Comparison of ENCODE assay signal across 9 mouse cellular contexts in the genomic region with DNA sequence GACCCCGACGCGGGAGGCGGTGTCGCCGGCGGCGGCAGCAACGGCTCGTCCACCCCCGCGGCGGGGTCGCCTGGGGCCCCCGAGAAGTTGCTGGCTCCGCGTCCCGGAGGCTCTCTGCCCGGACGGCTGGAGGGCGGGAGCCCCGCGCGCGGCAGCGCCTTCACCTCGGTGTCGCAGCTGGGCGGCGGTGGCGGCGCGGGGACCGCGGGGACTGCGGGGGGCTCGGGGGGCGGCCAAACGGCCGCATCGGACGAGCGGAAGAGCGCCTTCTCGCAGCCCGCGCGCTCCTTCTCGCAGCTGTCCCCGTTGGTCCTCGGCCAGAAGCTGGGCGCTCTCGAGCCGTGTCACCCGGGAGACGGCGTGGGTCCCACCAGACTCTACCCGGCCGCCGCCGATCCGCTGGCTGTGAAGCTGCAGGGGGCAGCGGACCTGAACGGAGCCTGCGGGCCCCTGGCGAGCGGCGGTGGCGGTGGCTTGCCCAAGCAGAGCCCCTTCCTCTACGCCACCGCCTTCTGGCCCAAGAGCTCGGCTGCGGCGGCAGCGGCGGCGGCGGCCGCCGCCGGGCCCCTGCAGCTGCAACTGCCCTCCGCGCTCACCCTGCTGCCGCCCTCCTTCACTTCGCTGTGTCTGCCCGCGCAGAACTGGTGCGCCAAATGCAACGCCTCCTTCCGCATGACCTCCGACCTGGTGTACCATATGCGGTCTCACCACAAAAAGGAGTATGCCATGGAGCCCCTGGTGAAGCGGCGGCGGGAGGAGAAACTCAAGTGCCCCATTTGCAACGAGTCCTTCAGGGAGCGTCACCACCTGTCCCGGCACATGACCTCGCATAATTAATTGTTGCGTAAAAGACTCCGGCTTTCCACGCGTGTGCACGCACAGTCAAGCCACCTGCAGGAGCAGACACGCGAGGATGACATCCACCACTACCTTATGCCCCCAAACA. TPM values are rescaled to one million over a fixed set of nuclear protein-coding genes. Genes with fewer than 3 reads are reported as not detected.
DNase-seq lines count a peak whose midpoint lies in the region; ATAC-seq and TF ChIP-seq lines count a peak whose summit lies in the region.
"Had no signal": no experiment of that assay in that cellular context is flagged by ENCODE, and none has a peak within 500 bp of the region (broad histone marks: within the 10 kb centered on the region; RNA-seq: fewer than 3 reads in every experiment).

No protein-coding gene starts in this region.

- peak overlapping the region; percentile 86 for H3K4me3 ChIP-seq in gastrocnemius, adult 2 months
- H3K4me3 ChIP-seq in liver, embryonic 15.5 days (replicated peaks): peak overlapping the region; percentile 48

- peak overlapping the region; percentile 73 for H3K4me2 ChIP-seq in liver, embryonic 15.5 days

- ATAC-seq in liver, embryonic 15.5 days (ENCODE audit: insufficient read depth): no peak

- H3K27me3 ChIP-seq in liver, embryonic 15.5 days: peaks cover 100% of the 10 kb centered on the region

- intact Hi-C loops in gastrocnemius, adult 2 months (cut with DNase I): loop anchor here (10.0 kb wide), 1 partner anchor 1061 kb away; no protein-coding TSS in a partner anchor

- DNase-seq in gastrocnemius, adult 2 months: peak; percentile 69
- no peak for DNase-seq in gastrocnemius, adult 18-20 months (ENCODE audit: low spot score)
- DNase-seq in CD4-positive helper T cell, adult 2 months (ENCODE audit: low read depth, low spot score): peak; percentile 25
- peak; percentile 69 for DNase-seq in embryo, embryonic 10 days (ENCODE audit: low spot score)
- peak; percentile 48 for DNase-seq in heart, postnatal 4 days
- DNase-seq in retina, embryonic 14.5 days (ENCODE audit: low spot score): peak; percentile 61
- no peak for DNase-seq in natural killer cell, adult 2 months (ENCODE audit: low spot score in 2 of 2)

- H3K4me1 ChIP-seq in liver, embryonic 15.5 days (replicated peaks): peaks cover 11% of the 10 kb centered on the region; the same call in 1 of the 2 replicates

- WGBS in liver, embryonic 15.5 days (ENCODE audit: insufficient replicate concordance): under 1% methylated on average over 94 of the region's 106 CpGs

- H3K36me3 ChIP-seq in liver, embryonic 15.5 days (replicated peaks): no peaks in the 10 kb centered on the region
- H3K36me3 ChIP-seq: G1E had no signal

- H3K9me3 ChIP-seq in liver, embryonic 15.5 days (replicated peaks): no peaks in the 10 kb centered on the region

- no peak for TF ChIP-seq CTCF in gastrocnemius, adult 2 months (IDR thresholded peaks at IDR 0.05)

- H3K27ac ChIP-seq in gastrocnemius, adult 2 months: peak overlapping the region; percentile 66
- no peak overlapping the region for H3K27ac ChIP-seq in liver, embryonic 15.5 days (replicated peaks)

- H3K9ac ChIP-seq in liver, embryonic 15.5 days: no peak overlapping the region

RNA-seq across cellular contexts. Expression of a gene that starts 19.1 kb away (rescaled TPM):
- 1 to 10 TPM in 1 of 2 experiments, under 1 TPM in 1; 0.73 to 1.4 TPM for total RNA-seq in gastrocnemius, adult 2 months (2021)
- total RNA-seq in gastrocnemius, adult 18-20 months (2021): 1 to 10 TPM in 1 of 2 experiments, under 1 TPM in 1; 0.55 to 1.2 TPM
- under 1 TPM; 0.18 to 0.41 TPM for total RNA-seq in heart, postnatal 4 days (2021)
- polyA plus RNA-seq in liver, embryonic 15.5 days (2015; fragmentation: Nextera tagmentation; extraction: Ambion mirVana): not detected in 2 replicates
- total RNA-seq: G1E had no signal
- polyA plus RNA-seq: G1E had no signal

Comparison
In these comparisons a context has a peak if more than half of its experiments do, and no peak if none do; other contexts are left out.
1. DNase-seq: peak in gastrocnemius, adult 2 months (single experiment), CD4-positive helper T cell, adult 2 months (single experiment), embryo, embryonic 10 days (single experiment), heart, postnatal 4 days (single experiment) and retina, embryonic 14.5 days (single experiment); none in gastrocnemius, adult 18-20 months (single experiment) and natural killer cell, adult 2 months (0 of 2).